Mouse (Mus musculus): ENCODE results near the gene Slc8a2.

DNA sequence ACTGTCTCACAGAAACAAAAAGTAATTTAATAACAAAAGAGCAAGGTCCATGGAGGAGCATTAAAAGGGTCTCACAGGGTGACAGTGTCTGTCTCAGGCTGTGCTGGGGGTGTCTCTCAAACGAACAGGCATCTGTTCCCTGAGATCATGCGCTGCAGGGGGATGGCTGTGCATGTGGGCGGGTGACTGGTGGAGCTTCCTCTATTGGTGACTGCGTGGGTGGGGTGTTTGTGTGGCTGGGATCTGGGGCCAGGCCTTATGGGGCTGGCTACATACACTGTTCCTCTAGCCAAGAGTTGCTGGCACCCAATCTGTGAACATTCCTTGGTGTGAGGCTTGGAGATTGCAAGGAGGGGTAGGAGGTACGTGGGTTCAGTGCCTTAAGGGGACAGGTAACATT is 19.6 kb downstream of the Slc8a2 start:
- TF ChIP-seq CTCF (IDR thresholded peaks at IDR 0.05; ENCODE audit: low read depth, low read length) (no peak), POLR2A (IDR thresholded peaks at IDR 0.05; ENCODE audit: extremely low read depth, insufficient read depth, low read length) (no peak)
